Mouse (Mus musculus) C2C12 (cell line): ENCODE results near the gene Elp5.

ENCODE experiments used
- CTCF ChIP-seq: IDR thresholded peaks from one replicate; pipeline ENCODE4 v1.5.1; 2011; ENCODE audit not compliant: control insufficient read depth, insufficient read depth, insufficient read length
- MAX ChIP-seq: IDR thresholded peaks from one replicate; pipeline ENCODE4 v1.6.1; 2011; ENCODE audit warnings: mild to moderate bottlenecking, control low read depth
- MYOD1 ChIP-seq: IDR thresholded peaks from one replicate; pipeline ENCODE4 v1.6.1; 2011; ENCODE audit warnings: low read depth; ENCODE audit not compliant: control insufficient read depth, insufficient read length
- USF1 ChIP-seq: IDR thresholded peaks from one replicate; pipeline ENCODE4 v1.6.1; 2011; ENCODE audit warnings: low read depth, mild to moderate bottlenecking, control low read depth, moderate library complexity

- TF ChIP-seq CTCF = no peak
- no peak for TF ChIP-seq MAX
- no peak for TF ChIP-seq USF1
- no peak for TF ChIP-seq MYOD1
Measured at GRCm38 (mm10) chr11:69981141-69981762, 1.1 kb downstream of the Elp5 start, which contains the start of gene Ctdnep1.
